Mouse (Mus musculus) left cerebral cortex, adult 6 months (tissue): ENCODE data around the gene Farp1. TPM values are rescaled to one million over a fixed set of nuclear protein-coding genes. Genes with fewer than 3 reads are reported as not detected.

Source experiments
- long read RNA-seq, 2 experiments: library from polyadenylated mRNA; unstranded; transcript quantifications; one replicate each; pipeline ENCODE4 v2.0.0; 2019 to 2020
- polyA plus RNA-seq: library from polyadenylated mRNA; unstranded; fragments of <200 nt; fragmentation: Nextera tagmentation; gene quantifications from 2 replicates; pipeline ENCODE4 v1.2.3, GENCODE M21; 2021

Gene Farp1
- polyA plus RNA-seq: 6.0 and 11.9 TPM in 2 replicates
- long read RNA-seq, experiment 1, full-length matches to known transcripts: 10 of 84 reads
- long read RNA-seq, experiment 1, partial matches to known transcripts: 33 of 84 reads
- long read RNA-seq, experiment 1, other reads (novel, unspliced or antisense): 41 of 84 reads
- long read RNA-seq, experiment 2, partial matches to known transcripts: 9 of 93 reads
- long read RNA-seq, experiment 2, other reads (novel, unspliced or antisense): 84 of 93 reads

GRCm38 (mm10) chr14:121034973-121035662 lies at the start of gene Farp1:
Gene Farp1 (plus strand): TSS chr14:121035200.

Other genes with a start within 250 kb of the Farp1 start
- gene Ipo5, start 124.0 kb upstream of the Farp1 start, polyA plus RNA-seq: 44.9 and 50.0 TPM in 2 replicates